Mouse (Mus musculus) kidney, adult 10 weeks (tissue): ENCODE data around the gene Cdh10. TPM values are rescaled to one million over a fixed set of nuclear protein-coding genes. Genes with fewer than 3 reads are reported as not detected.

Experiments used
- polyA plus RNA-seq: library from polyadenylated mRNA; stranded (reverse); fragments of 350-450 nt; fragmentation: Illumina TruSeq; extraction: RNeasy Lipid Tissue Mini Kit (QIAGEN cat#74804); gene quantifications from one replicate; pipeline ENCODE4 v1.2.3, GENCODE M21; 2014; ENCODE audit warnings: low read depth, low replicate concordance

Cdh10 gene
- not detected for polyA plus RNA-seq

GRCm38 (mm10) chr15:18818185-18818973, at the start of gene Cdh10:
Cdh10 (plus strand) TSS chr15:18818947.

